Mouse (Mus musculus): Measurements from ENCODE around the gene Sh2d4b. TPM values are rescaled to one million over a fixed set of nuclear protein-coding genes. Genes with fewer than 3 reads are reported as not detected.

Gene Sh2d4b
- 1 to 10 TPM in 1 of 2 experiments, under 1 TPM in 1; 0.91 to 1.7 TPM for total RNA-seq (2021)
- long read RNA-seq: 0 reads

DNA sequence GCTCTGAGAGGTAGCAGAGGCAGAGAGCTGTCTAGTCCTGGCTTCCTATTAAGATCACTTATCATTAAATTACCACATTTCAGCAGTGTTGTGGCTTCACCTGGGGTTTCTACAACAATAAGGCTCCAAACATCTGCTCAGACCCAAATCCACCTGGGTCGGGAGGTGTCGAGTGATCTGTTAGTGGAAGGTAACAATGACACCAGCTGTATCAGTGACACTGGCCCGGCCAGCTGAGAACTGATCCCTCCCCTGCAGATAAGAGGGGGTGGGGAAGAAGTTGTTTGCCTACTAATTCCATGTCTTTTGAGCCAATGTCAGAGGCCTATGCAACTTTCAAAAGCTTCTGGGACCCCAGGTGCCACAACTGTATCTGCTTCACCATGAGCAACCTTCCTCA lies at the start of gene Sh2d4b:
Gene Sh2d4b (minus strand): TSS at position 71 of the 400 bp plus-strand sequence.
- DNase-seq (ENCODE audit: low spot score in 2 of 2): no peak

DNA sequence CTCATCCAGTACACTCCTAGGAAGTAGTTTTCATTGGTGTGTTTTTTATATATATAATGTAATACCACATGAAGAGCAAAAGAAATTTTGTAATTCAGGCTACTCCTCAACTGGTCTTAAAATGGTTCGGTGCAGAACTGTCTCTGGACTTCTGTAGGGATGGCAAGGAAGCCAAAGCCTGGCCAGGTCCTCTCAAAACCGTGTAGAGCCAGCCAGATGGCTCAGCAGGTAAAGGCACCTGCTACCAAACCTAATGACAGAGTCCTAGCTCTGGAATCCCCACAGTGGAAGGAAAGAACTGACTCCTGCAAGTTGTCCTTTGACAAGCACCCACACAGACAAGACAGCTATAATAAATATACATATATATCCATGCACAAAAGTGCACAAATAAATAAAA lies 49.4 kb upstream of the Sh2d4b start:
- DNase-seq (ENCODE audit: low spot score in 2 of 2): no peak

DNA sequence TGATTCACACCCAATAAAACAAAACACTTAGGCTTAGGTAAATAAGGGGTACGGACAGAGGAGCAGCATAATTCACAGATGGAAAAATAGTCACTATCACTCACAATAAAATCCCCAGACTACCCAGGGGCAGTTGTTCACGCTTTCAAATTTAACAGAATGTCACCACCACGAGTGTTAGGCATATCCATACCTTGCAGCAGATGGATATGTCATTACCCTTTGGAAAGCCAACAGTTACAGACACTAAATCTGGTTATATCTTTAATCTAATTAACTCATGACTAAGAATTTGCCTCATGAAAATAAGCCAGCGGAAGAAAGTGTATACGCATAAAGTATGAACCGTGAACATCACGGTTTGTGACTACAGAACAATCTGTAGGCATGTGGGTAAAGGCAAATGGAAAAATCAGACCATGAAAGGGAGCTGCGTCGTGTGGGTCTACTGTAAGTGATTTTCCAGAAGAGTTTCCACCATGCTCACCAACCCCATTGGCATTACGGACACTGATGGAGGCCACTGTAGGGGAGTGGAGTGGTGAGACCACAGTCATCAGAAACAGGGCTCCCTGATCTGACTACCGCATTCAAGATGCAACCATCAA lies 45.4 kb upstream of the Sh2d4b start:
- no peak for DNase-seq (ENCODE audit: low spot score in 2 of 2)

DNA sequence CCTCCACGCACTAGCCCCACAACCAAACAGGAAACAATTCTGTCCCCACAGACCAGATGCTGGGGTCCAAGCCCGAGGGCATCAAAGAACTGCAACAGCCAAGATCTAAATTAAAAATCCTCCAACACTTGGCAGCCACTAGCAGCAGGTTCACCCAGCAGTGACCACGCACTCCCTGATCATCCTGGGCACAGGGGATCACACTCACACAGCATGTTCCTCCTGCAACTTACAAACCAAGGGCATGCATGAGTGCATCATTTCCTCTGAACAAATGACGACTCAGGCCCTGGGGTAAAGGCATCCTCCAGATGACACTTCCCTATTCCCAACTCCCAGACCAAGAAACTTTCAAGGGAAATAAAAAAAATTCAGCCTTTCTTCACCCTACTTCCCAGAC lies 44.0 kb upstream of the Sh2d4b start:
- no peak for DNase-seq (ENCODE audit: low spot score in 2 of 2)

DNA sequence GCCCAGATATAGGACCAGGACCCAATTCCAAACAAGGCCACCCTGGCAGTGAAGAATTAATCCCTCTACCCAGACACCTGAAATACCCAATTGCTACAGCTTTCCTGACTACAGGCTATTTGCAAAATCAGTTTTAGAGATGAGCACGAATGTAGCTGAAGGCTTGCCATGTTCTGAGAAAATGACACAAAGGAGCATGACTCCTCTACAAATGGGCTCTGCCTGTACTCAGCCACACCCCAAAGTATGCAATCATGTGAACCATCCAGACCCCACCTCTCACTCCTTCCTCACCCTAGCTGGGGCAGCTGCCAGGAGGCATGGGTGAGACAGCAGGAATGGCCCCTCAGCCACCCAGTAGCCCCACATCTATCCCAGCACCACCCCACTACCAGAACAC lies 42.4 kb upstream of the Sh2d4b start:
- DNase-seq (ENCODE audit: low spot score in 2 of 2): no peak

DNA sequence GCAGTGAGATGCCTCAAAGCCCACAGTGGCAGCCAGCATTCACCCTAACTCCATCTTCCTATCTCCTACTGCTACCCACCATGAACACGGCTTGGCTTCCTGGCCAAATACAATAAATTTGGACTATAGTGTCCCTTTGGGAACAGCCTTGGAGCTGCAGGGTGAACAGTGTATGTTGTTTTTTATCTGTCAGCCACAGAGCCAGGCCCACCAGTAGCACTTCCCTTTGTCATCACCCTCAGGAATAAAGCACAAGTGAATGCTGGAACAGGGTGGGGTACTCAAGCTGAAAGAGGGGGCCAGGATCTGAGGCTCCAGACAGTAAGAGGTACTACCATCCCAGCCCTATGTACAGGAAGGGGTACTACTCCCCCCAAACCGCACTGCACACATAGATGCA lies 42.0 kb upstream of the Sh2d4b start:
- no peak for DNase-seq (ENCODE audit: low spot score in 2 of 2)

DNA sequence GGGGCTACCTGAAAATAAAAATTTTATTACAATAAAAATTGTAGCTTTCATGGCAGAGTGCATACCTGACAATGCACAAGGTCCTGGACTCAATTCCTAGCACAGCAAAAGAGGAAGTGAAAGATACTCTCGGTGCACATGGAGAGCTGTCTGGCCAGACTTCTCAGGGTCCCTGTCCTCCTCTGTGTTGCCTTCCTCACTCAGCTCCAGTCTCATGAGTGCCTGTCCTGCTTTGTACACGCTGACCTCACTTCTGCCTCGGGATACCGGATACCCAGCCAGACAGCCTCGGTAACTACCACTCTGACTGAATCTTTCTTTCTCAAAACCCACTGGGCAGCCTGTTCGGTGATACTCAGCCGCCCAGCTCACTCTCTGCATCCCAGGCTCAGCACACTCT lies 40.3 kb upstream of the Sh2d4b start:
- DNase-seq (ENCODE audit: low spot score in 2 of 2): no peak

DNA sequence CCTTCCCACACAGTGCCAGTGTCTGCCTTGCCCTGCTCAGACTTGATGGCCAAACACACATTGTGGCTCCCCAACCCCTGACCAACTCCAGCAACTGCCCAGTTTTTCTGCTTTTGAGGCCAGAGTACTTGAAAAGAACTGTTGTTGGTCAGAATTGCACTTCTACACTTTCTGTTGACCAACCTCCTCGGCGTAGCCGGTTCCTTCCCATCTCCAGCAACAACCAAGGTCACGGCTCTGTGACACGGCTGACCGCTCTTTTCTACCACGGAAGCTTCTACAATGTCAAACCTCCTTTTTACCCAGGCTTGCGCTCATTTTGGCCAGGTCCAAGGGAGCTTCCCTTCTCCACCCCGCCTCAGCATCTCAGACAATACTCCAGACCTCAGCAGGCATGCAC lies 39.2 kb upstream of the Sh2d4b start:
- no peak for DNase-seq (ENCODE audit: low spot score in 2 of 2)

DNA sequence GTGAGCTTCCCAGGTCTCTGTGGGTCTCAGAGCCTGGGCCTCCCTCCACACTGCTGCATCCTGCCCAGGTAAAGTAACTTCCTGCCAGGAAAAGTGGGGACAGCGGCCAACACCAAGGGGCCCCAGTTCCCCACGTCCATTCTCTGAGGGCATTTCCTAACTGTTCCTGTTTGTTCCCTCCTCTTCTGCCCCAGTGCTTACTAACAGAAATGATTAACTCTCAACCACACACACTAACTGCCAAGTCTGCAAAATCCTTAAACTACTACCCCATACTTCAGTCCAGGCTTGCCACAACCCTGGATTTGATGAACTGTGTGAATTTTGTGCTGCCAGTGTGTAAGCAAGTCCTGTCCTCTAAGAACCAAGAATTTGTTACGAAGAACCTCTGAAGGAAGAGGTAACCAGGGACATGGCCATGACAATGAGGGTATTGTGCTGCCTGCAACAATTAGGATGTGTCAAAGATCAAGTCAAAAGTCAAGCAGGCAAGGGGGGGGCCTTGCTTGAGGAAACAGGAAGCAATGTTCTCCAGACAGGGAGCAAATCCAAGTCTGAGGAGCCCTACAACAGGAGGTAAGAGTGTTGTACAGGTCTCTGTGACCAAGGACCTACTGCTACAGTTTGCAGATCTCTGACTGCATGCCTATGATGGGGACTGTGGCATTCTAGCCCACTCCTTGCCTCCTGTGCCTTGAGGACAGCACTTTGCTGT lies 38.2 kb upstream of the Sh2d4b start:
- DNase-seq (ENCODE audit: low spot score in 2 of 2): no peak

DNA sequence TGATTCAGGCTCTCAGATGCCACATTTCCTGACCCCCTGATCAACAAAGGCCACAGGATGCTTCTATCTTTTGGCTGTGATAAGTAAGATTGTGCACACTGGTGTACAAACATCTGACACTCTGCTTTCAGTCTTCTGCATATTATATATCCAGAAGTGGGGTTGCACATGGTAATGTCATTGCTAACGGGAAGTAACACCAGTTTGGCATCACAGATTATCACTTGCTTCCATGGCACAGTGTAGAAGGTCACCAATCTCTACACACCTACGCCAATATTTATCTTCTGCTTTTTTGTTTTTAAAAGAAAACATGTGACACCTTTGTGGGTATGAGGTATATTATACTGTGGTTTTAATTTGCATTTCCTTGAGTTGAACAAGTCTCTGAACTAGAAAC lies 36.9 kb upstream of the Sh2d4b start:
- no peak for DNase-seq (ENCODE audit: low spot score in 2 of 2)

DNA sequence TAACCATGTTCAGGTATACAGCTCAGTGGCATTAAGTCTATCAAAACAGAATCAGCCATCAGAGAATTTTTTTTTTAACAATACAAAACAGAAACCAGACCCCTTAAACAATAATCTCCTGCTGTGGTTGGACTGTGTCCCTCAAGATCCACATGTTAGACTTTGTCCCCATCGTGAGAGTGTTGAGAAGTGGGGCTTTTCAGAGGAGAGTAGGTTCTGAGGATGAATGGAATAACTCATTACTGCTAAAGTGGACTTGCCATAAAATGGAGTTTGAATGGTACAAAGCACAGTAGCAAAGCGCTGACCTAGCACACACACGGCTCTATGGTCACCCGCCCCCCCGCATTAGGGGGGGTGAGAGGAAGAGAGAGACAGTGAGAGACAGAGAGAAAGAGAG lies 35.8 kb upstream of the Sh2d4b start:
- DNase-seq (ENCODE audit: low spot score in 2 of 2): no peak

DNA sequence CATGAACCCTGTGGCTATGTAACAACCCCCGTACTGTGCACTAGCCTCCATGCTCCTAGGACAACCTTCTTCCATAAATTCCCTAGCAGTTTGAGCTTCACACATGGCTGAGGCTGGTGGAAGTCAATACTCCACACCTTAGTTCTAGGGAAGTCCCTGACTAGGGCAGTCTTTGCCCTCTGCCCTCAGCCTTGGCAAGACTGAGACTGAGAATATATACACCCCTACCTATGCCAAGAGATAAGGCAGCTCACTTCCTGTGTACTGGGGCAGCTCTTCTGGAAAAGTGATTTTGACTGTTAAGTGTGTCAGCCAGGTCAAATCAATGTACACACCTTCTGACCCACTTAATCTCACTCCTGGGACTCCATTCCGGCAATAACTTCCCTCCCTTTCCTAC lies 34.0 kb upstream of the Sh2d4b start:
- no peak for DNase-seq (ENCODE audit: low spot score in 2 of 2)

DNA sequence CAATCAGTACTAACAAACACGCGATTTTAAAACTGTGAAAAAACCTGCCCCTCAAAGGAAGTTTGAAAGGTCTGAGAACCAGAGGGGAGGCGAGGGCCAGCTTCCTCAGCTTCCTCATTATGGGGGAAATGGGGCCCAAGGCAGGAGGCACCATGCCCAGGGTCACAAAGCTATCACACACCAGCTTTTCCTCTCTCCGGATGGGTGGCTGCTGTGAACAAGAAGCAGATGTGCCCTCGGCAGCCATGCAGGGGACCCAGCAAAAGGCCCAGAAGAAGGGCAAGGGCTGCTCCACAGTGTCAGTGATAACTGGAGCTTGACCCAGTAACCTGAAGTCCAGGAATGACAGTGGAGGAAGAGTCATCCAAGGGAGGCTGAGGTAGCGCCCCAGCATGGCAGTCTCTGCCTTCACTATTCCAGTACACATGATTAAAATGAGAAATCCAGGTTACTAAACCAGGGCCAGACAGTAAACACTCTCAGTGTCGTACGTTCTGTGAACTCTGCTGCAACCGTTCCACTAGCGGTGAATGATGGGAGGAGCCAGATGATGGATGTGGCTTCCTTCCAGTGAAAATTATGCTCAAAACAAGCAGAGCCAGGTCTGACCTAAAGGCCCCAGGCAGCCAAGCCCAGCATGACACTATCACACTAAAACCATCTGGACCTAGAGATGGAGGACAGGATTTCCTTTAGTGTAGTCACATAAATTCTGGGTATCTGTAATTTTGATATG lies 31.5 kb upstream of the Sh2d4b start:
- no peak for DNase-seq (ENCODE audit: low spot score in 2 of 2)

DNA sequence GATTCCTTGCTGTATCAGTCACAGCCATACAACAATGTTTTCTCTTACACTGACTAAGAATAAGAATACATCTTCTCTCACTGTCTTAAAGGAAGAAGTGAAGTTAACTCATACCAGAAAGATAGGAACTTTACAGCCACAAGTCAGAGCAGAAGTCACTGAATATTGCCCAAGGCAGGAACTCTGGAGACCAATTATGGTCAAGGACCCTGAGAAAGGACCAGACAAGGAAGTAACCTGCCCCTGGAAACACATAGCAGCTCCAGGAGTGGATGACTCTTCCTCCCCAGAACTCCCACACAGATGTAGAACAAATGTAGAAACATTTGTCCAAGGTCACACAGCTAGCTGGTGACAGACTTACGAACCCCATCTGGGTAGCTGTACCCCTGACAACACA lies 28.2 kb upstream of the Sh2d4b start:
- DNase-seq (ENCODE audit: low spot score in 2 of 2): no peak

DNA sequence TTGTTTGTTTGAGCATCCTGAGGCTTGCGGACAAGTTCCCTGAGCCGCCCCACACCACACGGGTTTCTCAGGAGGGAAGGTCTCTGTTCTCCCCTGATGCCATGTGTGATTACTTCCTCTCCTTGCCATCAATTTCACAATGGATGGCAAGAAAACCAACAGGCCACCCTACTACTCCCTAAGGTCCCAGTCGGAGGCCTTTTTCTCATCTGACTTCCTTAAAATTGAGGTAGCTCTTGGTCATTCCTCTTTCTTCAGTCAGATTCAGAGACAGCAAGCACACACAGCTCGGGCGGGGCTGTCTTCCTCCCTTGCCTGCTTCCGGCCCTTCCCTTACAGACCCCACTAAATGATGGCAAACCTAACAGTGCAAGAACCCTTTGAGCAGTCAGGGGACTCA lies 26.5 kb upstream of the Sh2d4b start:
- DNase-seq (ENCODE audit: low spot score in 2 of 2): no peak

DNA sequence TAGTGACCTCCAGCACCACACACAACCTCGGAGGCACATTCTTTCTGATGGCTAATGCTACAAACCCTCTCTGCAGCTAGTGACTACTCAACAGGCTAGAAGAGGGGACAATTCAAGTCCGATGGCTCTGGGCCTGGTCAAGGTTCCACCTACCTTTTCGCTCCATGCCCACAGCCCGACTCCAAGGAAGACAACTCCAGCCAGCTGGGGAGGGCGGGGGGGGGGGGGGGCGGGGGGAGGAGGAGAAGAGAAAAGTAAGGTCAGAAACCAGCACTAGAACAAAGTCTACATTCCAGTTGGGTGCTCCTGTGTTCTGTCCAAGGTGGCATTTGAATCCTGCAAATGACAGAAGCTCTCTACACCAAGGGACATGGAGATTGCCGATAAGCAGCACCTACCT lies 25.4 kb upstream of the Sh2d4b start:
- no peak for DNase-seq (ENCODE audit: low spot score in 2 of 2)

DNA sequence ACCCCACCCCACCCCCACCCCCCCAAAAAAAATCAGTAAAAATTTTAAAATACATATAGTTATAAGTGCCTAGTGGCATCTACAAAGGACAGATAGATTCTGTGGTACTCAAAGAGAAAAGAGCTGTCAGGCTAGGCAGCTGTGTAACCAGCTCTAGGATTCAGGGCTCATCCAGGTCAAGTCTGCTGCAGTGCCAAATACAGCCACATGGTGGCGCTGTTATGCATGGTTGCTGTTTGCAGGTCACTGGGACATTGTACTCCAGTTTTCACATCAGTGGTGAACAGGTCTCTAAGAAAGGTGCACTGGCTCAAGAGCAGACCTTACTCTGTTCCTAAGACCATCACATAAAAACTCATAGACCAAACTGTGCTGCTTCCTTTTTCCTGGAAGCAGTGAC lies 24.6 kb upstream of the Sh2d4b start:
- peak; percentile 78 to 96 for DNase-seq (ENCODE audit: low spot score in 2 of 2)

DNA sequence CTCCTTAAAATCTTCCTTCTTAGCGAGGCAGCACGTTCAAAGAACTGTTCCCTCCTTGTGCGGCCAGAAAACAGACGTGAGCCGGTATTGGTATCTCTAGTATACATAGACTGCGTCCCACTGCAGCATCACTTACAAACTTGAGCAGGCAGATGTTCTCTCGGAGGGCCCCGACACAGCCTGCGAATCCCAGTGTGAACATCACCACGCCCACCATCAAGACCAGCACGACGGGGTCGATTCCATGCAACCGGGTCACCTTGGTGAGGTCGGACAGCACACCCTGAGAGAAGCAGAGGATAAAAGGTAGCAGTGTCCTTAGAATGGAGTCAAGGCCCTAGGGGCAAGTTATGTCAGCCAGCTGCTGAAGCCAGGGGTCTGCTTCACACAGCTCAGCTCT lies 23.6 kb upstream of the Sh2d4b start:
- no peak for DNase-seq (ENCODE audit: low spot score in 2 of 2)

DNA sequence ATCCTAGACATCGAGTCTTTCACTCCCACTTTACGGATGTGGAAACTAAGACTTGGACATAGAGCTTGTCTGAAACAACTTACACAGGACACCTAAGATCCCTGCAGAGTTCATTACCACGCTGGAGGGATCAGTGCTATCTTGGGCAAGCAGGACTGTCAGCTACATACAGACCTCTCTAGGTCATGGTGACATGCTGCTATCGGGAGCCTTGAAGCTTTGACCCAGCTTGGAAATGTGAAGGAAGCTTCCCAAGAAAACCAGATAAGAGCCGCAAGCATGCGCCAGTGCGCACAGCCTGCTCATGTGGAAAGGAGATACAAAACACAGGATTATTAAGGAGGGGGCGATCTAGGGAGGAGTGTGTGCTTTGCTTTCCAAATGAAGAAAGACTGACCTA lies 22.8 kb upstream of the Sh2d4b start:
- DNase-seq (ENCODE audit: low spot score in 2 of 2): no peak

DNA sequence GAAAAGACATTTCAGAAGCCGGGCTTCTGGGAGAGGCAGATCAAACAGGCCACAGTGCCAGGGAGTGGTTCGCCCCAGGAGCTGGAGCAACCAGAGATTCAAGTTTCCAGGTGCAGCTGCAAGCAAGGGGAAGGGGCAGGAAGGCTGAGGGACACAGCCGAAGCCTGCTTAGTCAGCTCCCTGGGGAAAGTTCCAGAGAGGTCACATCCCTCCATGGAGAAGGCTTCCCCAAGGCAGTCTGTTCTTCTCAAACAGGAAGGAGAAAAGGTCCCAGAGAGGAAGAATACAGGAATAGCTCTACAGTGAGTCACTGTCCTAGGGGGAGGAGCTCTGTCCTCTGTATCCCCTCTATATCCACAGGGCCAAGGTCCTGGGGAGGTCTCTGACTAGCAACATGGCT lies 21.6 kb upstream of the Sh2d4b start:
- no peak for DNase-seq (ENCODE audit: low spot score in 2 of 2)

DNA sequence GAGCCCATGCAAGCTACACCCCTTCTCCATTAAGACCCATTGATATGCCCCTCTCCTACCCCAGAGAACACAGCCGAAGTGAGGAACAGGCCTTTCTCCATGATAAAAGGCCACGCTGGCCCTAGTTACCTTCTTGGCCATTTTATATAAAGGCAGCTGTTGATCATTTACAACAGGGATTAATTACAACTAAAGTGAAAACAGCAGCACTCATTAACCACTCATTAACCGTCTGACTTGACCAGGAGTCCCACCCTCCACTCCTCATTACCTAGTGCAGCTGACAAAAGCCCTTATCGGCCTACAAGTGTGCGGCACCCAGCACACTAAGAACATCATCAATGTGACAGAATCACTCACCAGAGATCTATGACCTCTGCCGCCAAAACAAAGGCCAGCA lies 20.6 kb upstream of the Sh2d4b start:
- DNase-seq (ENCODE audit: low spot score in 2 of 2): no peak

DNA sequence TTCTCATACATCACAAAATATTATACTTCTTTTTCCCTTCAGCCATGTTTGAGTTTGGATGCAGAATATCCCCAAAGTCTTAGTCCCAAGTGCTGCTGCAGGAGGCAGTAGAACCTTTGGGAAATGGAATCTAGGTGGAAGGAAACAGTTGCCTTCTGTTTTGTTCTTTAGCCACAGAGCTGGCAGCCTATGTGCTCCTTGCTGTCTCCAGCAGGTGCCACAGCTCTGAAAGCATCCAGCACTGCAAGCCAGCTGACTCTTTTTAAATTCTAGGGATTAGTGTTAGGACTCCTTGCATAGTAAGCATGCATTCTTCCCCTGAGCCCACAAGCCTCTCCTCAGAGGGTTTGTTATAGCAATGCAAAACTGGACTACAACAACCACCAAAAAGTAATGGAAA lies 18.5 kb upstream of the Sh2d4b start:
- no peak for DNase-seq (ENCODE audit: low spot score in 2 of 2)

DNA sequence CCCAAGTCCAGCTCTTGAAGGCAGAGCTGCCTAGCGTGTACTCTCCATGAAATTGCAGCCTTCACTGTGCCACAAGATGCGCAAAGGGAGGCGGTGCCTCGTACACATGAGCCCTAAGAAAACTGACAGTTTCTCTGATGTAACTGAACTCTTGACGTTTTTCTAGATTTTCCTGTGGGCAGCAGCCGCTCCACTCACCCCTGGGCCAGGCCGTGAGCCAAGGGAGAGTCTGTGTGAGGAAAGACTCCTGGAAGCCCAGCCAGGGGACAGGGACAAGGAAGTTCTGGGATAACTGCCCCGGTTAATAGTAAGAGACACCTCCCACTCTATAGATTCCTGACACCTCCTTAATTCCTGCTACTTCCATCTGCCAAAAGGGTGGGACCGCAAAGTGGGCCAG lies 15.7 kb upstream of the Sh2d4b start:
- no peak for DNase-seq (ENCODE audit: low spot score in 2 of 2)
